Mouse (Mus musculus) yolk sac, embryonic 10.5 days (tissue): Measurements from ENCODE around the gene Lpin3.

Experiments
- DNase-seq: peaks from one replicate; pipeline ENCODE4 v3.0.0-alpha.2; 2017; ENCODE audit warnings: low spot score

Gene Lpin3

DNA sequence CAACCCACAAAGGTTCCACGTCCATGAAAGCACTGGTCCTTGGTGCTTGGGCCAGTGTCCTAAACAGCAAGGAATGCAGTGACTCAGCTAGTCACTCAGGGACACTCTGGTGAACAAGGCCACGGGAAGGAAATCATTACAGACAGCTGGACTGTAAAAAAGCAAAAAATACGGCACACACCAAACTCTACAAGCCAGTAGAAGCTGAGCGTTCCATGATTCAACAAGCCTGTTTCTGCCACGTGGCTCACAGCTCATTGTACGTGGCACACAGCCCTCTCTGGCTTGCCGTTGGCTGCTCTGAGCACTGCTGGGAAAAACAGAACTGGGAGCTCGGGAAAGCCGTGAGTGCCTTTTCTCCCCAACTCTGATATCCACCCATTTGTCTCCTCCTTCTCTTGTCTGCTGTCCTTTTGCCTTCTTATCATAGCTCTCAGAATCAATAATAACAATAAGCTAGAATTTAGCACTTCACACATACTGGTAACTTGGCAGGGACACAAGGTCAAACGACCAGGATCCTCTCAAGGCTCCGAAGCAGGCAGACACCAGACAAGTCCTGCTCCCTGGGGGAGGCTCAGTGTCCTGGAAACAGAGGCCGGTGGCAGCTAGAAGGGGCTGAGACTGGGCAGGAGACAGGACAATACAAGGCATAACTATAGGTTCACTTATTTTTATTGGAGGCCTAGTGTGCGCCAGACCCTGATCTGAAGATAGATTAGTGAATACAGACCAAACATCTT is at the start of gene Lpin3:
Gene Lpin3 (plus strand): TSS at position 218 of the 743 bp plus-strand sequence.
- no peak for DNase-seq

DNA sequence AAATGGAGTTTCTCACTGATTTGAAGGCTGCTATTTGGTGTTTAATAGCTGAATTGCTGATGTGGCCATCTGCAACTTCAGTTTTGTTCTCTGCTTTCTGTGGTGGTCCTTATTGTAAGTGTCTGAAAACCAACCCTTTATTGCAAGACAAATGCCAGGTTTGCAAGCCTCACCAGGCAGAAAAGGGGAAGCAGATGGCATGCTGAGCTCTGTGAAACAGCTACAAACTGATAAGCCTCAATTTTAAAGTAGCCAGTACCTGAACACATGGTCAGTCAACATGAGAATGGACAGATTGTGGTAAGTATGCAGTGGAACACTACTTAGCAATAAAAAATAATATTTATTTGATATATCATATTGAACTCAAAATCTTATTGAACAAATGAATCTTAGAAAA is 39.6 kb upstream of the Lpin3 start:
- DNase-seq, result no peak

DNA sequence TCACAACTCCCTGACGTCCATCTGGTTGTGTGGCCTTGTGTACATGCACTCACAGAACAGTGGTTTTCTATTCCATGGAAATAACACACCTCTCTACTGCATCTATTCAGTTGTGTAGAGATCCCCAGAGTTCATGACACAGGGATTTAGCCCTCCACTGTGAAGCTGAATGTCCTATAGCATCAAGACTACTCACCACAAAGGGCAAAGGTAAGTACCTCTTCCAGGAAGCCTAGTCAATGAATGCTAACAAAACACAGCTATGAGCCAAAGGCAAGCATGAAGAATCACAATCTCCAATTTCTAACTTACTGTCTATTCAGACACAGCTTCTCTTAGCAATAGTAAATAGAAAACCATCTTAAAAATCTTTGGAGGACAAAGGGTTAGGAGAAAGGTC is 32.8 kb upstream of the Lpin3 start:
- DNase-seq, result peak; percentile 32

DNA sequence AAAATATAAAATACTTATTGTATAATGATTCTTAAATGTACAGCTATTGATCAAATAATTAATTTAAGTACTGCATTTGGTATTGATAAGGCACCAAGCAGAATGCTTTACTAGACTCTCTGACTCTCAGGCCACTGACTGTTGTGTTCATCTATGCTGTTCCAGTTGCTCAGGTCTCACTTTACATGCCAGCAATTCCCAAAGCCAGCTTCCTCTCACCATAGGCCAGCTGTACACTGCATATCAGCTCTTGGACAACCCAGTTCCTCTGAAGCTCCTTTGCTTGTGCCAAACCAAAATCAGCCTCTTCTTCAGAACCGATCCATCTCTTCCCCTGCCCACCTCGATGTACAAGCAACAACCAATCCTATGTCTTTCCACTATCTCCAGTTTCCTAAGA is 32.3 kb upstream of the Lpin3 start:
- no peak for DNase-seq

DNA sequence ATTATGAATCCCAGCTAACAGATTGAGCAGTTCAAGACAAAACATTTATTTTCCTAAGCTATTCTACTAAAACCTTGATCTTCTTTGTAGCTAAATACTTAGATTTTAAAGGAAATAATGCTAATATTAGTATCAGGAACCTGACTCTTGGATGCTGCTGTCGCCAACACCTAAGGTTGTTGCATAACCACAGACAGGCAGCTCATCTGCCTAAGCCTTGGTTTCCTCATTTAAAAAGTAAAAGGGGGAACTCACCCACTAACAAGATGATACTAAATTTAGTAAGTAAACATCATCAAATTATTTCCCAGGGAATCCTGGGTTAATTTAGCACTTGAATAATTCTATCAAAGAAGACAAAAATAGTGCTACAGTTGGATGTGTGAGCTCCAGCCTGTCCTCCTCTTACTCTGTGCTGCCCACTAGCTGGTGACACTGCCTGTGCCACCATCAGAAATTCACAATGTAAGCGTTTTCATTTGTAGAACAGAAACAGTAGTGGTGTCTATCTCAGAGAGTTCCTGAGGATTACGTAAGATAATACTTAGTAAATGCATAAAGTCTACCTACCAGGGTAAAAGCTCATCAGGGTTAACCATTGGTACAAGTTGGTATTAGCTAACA is 30.7 kb upstream of the Lpin3 start:
- no peak for DNase-seq

DNA sequence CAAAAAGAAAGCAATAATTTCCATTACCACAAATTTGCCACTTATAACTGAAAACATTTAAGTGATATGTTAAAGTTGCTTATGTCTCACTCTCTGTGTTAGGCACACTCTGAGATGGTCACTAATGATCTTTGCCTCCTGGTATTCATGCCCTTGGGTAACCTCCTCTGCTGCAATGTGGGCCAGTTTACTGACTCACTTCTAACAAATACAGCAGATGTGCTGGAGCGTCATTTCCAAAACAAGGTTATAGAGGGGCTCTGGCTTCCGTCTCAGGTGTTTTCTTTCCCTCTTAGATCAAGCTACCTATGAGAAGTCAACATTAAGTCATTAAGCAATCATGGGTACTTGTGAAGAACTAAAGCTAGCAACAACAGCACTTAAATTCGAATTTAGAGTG is 30.1 kb upstream of the Lpin3 start:
- no peak for DNase-seq

DNA sequence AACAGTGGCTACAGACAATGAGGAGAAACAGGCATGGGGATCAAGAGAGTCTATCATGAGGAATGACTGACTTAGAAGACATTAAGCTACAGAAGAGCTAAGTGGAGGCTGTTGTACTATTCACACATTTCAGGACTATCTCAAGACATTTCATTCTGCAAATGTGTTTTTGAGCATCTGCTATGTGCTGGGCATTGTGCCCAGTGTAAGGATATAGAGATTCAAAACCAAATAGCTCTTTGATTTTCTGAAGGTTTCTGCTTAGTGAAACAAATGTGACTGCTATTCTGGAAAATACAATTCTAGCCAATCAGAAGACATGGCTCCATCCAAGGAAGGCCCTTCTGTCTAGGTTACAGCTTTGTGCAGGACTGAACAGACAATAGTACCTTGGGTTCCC is 25.8 kb upstream of the Lpin3 start:
- no peak for DNase-seq

DNA sequence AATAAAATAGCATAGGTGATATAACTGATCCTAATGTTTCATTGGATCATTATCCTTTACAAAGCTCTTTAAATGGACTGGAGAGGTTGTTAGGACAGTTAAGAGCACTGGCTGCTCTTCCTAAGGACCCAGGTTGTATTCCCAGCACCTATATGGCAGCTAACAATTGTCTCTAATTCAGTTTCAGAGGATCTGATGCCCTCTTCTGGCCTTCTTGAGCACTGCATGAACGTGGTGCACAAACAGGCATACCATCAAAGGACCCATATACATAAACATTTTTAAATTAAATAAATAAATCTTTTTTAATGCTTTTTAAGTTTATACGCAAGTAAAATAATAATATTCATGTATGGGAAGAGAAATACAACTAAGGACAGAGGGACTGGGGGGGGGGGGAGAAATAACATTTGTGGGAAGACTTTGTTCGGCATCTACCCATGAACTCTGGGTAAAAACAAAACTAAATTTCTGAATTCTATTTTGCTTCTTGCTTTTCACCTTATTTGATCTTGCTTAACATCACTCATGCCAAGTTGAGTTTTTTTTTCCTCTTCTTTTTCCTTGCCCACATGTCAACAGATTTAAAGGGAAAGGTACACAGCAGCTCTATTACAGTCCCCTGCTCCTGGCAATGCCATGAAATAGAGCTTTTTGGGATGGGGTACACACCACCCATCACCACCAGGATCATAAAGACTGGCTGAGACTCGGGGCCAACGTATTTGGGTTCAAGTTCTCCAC is 23.9 kb upstream of the Lpin3 start:
- DNase-seq, result no peak

DNA sequence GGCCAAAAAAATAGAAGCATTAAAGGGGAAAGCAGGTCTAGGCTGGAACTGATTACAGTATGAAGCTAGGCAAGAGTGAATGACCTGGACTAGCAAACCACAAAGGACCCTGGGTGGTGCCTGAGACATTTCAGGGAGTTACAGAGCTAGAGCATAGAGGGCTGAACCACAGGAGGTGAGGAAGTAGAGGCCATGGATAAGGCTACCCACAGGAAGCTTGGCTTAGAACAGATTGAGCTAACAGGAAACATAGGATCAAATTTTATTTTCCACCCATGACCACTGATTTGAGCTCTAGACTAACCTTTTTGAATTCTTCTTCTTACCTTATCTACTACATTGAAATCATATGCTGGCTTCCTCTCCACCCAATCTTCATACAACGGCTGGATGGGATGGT is 20.1 kb upstream of the Lpin3 start:
- DNase-seq, result no peak

DNA sequence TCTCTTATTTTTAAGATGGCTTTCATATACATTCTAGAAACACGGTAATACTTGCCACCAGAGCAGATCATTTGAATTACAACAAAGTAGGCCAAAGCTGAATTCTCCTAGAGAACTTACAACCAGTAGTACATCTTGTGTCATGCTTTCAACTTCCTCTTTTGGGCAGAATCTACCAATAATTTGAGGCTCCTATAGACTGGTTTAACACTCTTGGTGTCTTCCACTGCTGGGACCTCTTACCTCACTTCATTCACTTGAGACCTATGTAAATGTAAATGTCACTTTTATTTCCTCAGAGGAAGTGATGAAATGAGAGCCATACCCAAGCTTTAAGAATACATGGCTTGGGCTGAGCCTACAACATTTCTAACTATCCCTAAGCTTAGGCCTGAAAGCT is 16.4 kb upstream of the Lpin3 start:
- DNase-seq, result no peak

DNA sequence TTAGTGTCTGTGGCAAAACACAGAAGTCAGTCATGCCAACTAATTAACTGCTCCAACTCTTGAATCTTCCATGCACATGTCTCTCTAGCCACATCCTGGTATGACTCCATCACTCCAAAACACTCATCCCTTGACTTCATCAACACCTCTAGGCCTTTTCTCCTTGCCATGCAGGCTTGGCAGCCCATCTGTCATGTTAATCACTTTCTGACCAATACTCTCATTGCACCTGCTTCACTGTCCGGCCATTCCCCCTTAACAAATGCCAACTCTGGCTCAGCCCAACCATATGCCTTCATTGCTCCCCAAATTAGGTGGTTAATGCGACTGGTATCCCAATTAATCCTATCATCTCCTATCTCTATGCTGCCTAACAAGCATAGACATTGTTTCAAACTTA is 15.2 kb upstream of the Lpin3 start:
- no peak for DNase-seq

DNA sequence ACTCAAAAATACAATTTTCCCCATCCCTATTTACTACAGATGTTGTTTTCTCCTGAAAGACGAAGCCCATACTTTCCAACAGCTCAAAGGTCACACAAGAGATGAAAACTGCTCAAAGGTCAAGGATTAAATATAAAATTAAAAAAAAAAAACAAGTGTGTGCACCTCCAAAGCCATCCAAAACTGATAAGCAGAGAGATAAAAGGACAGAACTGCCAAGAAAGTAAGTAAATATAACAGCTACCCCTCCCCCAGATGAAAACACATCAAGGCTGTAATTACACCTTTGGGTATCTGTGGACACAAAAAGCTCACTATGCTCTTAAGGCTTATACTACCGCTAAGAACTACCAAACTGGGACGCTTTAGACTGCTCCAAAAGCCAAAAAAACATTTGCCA is 11.0 kb upstream of the Lpin3 start:
- DNase-seq, result no peak

DNA sequence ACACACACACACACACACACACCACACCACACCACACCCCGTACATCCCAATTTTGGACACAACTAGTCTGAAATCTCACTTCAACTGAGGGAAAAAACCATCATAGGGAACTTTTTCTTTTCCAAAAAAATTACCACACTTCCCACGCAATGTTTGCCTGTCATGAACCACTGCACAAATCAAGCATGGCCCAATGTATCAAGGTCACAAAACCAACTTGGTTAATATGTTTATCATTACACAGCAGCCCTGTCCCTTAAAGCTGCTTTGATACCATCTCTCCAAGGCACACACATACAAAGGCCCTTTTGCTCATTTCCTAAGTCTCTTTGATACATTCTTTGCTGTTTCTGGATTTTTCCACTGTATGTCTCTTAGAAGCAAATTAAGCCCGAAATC is 9.2 kb upstream of the Lpin3 start:
- no peak for DNase-seq

DNA sequence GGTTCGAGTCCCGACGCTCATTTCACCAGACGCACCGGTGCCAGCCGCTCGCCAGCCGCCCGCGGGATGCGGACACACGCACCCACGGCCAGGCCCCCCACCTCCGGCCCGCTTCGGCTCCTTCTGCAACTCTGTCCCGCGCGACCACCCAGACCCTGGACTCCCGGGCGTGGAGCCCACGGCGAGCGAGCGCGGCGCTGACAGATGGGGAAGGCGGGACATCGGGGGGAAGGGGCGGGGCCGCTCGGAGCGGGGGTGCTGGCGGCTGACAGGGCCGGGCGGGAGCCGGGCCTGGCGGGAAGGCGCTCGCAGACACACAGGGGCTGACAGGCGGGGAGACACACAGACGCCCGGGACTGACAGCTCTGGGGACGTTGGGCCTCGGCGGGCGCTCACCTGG is 8.1 kb upstream of the Lpin3 start:
- DNase-seq, result peak; percentile 84

DNA sequence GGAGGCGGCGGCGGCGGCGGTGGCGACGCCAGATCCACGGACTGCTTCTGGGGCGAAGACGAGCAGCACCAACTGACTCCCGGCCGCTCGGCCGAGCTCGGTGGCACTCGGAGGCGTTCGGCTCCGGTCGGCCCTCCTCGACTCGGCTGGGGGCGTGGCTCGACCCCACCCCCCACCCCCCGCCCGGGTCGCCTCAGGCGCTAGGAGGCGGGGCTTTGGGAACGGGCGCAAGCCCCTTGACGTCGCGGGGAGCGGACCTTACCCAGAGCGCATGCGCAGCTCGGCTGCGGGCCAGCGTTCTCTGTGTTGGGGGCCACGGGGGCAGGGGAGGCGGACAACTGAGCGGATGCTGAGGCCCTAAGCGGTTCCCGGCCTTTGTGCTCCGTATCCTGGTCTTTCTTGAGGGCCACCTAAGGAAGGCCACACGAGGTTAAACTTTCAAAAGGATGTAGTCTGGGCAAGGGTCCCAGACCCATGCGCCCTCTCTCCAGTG is 7.5 kb upstream of the Lpin3 start, which contains the start of gene Zhx3:
Gene Zhx3 (minus strand): TSS at position 109 of the 493 bp plus-strand sequence.
- peak; percentile 96 for DNase-seq

DNA sequence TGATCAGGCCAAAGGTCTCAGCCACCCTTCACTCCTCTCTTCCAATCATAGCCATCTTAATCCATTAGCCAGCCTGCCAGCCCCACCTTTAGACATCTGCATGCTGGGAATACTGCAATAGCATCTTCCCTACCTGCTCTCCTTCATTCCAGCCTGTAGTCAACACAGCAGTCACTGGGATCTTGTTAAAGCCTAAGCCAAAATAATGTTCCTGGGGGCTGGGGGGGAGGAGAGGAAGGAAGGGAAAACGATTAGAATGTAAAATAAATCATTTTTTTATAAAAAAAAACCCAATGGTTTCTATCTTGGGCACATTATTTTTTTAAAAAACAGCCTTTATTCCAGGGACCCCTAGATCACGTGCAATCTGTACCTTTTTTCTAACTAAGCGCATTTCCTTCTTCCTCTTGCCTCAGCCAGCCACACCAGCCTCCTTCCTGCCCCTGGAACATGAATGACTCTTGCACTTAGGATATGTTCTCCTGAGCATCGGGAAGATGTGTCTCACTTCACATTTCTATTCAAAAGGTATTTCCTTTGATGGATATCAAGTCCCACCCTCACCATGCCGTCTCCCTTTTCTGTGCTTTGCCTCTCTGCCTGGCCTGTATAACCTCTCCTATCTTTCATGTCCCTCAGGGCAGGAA is 6.1 kb upstream of the Lpin3 start:
- DNase-seq, result no peak

DNA sequence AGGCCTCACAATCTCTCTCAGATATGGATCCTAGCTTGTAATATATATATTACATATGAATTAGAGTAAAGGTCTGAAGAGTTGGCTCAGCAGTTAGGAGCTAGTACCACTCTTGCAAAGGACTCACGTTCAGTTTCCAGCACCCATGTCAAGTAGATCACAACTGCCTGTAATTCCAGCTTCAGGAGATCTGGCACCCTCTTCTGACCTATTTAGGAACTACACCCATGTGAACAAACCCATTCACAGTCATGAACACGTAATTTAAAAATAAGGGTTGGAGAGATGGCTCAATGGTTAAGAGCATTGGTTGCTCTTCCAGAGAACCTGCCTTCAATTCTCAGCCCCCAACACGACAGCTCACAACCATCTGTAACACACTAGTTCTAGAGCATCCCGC is 4.4 kb upstream of the Lpin3 start:
- no peak for DNase-seq

DNA sequence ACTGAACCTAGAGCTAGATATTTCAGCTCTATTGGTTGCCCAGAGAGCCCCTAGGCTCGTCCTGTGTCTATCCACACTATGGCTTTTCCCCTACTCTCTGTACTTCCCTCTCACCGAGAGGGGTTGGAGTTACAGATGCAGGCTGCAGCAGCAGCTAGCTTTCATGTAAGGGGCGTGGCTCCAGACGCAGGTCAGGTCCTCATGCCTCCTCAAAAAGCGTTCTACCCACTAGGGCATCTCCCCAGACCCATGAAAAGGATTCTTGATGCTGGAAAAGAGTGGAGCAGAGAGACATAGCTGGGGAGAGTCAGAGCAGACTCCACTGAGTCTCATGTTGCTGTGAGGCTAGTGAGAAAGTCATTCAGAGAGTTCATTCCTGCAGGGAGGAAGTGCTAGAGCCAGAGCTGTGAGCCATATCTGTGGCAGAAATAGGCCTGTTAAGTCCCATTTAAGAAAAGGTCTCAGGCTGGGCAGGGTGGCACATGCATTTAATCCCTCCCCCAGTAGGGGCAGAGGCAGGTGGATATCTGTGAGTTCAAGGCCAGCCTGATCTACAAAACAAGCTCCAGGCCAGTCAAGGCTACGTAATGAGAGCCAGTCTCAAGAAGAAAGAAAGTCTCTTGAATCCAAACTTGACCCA is 1.1 kb downstream of the Lpin3 start:
- no peak for DNase-seq

DNA sequence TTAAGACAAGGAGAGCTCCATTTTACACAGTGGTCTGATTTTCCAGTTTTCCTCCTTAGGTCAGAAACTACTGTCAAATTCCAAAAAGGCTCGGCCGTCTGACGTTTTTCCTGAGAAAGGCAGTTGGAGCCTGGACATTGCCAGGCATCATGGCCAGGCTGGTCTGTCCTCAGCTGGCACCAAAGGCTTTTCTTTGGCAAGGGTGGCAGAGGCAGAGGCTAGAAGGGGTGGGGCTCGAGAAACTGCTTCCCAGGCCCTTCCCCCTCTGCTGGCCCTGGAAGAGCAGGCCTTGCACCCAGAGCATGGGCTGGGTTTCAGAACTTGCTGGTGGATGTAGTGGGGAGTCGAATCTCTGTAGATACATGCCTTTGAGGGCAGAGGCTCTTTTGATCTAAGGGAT is 2.0 kb downstream of the Lpin3 start:
- DNase-seq, result no peak

DNA sequence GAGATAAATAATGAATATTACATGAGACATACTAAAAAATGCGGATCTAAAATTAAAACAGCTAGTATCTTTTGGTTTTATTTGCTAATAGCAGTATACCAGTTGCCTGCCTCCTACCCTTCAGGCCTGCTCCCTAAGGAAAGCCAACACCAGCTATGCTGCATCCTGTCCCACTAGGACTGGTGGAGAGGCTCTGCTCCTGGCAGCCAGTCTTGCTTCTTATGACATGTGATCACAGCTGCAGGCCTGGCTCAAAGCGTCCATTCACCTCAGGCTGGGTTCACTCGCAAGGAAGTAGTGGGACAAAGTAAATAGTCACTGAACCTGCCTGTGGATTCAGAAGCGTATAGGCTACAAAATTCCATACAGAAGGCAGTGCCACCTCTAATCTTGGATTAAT is 3.4 kb downstream of the Lpin3 start:
- no peak for DNase-seq

DNA sequence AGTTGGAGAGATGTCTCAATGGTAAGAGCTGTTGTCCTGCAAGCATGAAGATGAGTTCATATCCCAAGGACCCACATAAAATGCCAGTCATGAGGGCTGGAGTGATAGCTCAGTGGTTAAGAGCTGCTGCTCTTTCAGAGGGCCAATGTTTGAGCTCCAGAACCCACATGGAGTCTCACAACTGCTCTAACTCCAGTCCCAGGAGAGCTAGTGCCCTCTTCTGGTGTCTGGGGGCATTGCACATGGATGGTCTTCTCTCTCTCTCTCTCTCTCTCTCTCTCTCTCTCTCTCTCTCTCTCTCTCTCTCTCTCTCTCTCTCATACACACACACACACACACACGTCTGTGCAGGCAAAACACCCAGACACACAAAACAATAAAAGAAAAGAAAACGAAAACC is 4.4 kb downstream of the Lpin3 start:
- peak; percentile 26 for DNase-seq

DNA sequence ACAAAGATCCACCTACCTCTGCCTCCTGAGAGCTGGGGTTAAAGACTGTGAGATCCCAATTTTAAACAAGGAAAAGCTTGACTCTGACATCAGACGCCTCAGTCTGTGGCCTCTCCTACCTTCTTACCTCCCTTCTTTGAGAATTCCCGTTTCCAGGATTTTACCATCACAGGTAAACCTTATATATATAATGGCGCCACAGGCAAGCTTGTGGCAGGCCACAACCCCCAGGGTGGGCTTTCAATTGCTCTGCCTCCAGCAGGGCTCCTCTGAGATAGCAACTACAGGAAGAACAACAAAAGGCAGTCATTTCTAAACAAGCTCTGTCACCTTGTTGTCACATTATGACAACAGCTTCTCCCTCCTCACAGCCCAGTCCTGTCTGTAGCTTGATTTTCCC is 5.8 kb downstream of the Lpin3 start:
- no peak for DNase-seq
